Mouse (Mus musculus) hematopoietic stem cell, adult 5-6 weeks (primary cell): ENCODE results near the gene Psen2. TPM values are rescaled to one million over a fixed set of nuclear protein-coding genes. Genes with fewer than 3 reads are reported as not detected.

Experiments
- ATAC-seq, 2 experiments: fragments of 125-278 bp in 1 of 2; replicated peaks in 1 of 2; 2 replicates each; pipeline ENCODE4 v1.8.0; 2016 to 2017; ENCODE audit warnings: inconsistent platforms in 2 of 2, mild to moderate bottlenecking in 2 of 2, moderate number of reproducible peaks in 2 of 2, low read depth in 1 of 2, moderate TSS enrichment in 1 of 2; ENCODE audit not compliant: low FRiP score in 2 of 2, poor library complexity in 2 of 2, severe bottlenecking in 2 of 2, insufficient read depth in 1 of 2, low TSS enrichment in 1 of 2
- total RNA-seq: library from RNA; stranded (forward); fragments of 172-1452, 232-1000 nt; gene quantifications from 2 replicates; pipeline ENCODE4 v1.2.3, GENCODE M21; 2017

The Psen2 gene
- total RNA-seq, 1 experiment from 2014 or later = 34.0 TPM

DNA sequence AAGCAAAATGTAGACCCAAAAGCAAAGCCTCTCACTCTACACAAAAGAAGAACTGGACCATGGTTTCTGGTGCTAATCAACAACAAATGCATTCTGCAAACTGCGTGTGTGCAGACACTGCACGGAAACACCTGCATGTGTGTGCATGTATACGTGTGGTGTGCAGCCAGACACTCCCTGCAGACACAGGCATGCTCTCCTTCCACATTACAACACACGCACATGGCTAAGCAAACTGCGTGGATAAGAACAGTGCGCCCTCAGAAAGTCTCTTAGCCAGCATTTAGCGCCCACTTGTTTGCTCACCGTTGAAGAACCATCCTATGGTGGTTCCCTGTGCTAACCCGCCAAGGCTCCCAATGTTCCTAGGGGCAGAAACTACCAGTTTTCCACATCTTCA lies 69.2 kb downstream of the Psen2 start:
- ATAC-seq = no peak

DNA sequence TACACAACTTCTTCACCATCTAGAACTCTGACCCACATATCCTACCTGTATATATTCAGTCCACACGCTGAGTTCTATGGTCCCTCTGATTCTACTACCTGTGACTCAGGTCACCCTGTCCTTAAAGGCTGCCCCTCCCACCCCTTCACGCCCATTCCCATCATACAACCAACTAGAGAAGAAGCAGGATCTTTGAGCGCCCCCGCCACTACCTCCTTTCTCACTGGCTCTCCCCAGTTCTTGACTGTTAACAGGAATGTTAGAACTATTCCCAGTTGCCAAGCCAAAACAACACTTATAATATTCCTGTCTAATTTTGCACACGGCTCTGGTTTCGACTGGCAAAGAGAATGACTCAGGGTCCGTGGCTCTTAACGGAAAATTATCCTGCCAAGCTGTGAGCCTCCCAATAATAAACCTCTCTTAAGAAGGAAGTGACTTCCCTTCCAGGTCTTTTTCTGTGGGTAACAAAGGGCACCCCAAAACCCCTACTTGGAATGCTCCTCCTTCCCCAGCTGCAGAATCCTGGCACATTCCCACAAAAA lies 69.8 kb downstream of the Psen2 start:
- no peak for ATAC-seq

DNA sequence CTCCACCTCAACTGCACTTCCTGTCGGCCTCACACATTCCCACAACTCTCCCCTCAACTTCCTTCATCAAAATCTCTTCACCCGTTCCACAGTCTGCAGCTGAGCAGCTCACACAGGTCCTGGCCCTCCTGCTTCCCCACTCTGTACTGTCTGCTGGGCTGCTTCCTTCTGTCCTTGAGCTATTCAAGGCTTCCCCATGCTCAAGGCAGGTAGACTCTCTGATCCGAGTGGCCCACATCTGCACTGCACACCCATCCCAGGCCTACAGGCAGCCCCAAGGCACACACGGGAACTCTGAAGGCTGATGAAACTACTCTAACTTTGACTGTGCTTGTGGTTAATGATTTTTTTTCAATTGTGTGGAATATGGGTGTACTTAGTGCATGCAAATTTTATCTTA lies 70.4 kb downstream of the Psen2 start:
- peak in 1 of 2 experiments; percentile 17; a peak in 1 of 4 replicates for ATAC-seq

DNA sequence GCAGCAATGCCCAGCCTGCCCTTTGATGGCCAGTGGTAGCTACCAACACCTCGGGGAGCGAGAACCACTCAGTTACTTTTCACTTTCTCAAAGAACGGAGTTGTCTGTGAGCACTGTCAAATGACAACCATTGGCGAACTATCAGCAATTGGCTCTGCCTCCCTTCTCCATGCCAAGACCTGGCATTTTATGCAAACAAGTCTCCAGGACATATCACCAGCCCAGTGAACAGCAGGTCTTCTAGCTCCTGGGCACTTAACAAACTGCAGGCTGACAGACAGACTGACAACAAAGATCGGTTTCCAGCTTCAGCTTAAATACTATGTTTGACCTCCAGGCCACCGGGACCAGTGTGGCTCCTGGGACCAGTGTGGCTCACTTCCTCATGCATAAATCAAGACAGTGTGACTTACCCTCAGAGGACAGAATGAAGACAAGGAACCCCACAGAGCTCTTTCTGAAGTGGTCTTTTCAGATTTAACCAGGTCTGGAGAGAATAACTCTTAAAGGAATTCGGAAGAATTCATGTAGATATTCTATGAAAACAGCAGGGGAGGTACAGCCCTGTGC lies 71.5 kb downstream of the Psen2 start:
- ATAC-seq = no peak

DNA sequence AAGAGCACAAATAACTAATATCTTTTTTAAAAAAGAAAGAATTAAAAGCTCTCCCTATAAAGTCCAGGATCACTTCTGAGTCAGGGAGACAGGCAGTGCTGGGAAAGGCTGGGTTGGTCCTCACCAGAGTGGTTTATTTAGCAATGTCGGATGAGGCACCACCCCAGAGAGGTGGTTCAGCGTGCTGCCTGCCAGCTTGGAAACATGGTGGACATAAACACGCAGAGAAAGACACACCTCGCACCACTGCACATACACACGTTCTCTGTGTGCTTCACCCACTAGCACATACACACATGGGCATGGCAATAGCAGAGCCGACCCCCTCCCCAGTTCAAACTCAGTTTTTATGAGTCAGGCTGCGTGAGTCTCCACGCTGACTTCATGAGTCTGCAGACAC lies 72.1 kb downstream of the Psen2 start:
- ATAC-seq = no peak

DNA sequence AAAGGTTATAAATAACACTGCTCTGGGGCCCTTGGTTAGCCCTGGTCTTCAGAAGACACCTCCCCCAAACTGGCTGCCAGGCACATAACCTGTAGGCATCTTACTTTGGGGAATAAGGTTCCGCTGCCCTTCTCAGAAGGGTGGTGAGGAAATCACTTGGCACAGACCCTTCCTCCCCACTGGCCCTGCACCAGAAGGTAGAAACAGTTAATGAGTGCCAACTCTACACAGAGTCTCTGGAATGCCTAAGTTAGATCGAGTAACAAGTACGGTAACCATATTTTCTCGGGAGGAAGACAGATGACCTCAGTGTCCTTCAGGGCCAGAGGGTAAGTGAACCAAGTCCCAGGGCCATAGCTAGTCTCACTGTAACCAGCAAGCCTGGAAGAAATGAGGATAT lies 74.3 kb downstream of the Psen2 start:
- no peak for ATAC-seq

DNA sequence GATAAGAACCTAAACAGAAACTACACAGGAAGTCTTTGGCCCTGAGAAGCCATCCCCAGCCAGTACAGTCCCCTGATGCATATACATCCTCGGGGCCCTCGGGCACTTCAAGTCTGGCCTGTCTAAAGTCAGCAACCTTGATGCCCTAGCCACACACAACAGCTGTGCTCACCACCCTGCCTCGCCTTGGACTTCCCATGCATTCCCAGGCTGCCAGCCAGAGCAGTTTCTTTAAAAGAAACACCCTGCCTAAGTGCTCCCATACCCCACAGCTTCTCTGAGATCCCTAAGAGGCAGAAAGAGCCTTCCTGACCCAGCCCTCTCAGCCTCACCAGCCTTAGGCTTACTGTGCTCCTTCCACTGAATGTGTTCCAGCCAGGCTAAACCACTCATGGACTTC lies 76.9 kb downstream of the Psen2 start:
- no peak for ATAC-seq

DNA sequence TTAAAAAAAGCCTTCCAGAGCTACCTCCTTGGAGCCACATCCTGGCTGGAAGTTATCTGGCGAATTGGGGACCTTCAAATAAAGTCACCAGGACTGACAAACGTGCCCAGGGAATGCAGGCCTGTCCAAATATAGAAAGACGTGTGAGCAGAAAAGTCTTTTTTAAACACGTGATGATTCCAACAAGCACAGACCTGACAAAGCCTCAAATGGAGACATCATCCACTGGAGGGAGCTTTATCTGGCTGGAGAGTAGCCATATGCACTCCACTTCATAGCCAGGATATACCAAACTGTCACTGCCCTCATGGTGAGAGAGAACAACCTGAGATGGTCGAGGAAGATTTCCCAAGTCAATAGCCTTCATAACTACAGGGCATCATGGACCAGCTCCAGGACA lies 77.4 kb downstream of the Psen2 start:
- no peak for ATAC-seq

DNA sequence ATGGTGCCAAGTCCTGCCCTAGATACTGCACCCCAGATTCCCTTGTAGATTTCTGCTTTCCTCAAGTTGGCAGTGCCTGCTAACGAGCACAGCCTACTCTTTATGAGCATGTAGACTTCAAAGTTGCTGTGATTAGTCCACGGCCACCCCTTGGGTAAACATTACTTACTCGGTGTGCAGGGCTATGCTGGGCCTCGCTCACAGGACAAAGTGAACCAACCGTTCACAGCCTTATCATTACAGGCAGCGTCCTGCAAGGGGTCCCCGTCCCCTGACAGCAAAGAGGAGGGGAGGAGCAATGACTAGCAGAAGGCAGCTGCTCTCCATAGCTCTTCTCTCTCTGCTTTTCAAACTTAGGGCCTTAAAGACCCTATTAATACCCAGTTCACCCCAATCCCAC lies 78.5 kb downstream of the Psen2 start:
- no peak for ATAC-seq

DNA sequence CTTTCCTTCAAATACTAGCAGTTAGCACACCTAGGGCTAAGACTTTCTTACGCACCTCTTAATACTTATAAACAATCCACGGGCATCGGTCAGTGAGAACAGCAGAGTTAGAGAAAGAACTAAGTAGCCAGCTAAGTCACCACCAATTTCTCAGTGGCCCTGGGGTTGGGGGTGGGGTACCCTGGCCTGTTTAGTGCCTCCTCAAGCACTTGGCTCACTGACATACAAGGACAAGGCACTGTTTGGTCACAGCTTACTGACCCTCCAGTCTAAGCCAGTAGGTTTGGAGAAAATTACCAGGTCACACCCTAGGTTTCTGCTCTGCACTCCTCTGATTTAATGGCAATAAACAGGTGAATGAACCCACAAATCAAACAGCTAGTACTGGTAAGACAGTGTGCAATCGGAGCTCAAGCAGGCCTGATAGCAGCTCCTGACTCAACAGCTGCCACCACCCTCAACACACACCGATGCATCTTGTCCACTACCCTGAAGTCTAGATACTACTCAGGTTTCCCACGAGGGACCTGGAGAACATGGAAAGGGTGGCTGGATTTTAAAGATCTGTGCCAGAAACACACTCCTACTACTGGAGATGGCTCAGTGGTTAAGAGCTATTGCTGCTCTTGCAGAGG lies 79.6 kb downstream of the Psen2 start:
- no peak for ATAC-seq

DNA sequence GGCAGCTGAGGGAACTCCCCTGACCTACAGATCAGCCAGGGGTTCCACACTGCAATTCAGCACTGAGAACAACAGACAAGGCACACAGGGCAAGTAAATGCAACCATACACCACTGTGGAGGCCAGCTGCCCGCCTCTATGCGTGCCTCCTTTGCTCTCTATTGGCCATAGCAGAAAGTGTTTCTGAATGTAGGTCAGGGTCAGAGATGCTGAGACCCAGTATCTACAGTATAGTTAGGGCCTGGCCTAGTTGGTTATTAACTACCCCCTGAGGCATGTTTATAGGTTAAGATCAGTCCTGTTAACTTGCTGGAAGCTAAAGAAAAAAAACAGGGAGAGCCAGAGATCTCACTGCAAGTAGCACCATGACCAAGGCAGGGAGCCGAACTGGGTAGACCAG lies 80.5 kb downstream of the Psen2 start:
- ATAC-seq = no peak

DNA sequence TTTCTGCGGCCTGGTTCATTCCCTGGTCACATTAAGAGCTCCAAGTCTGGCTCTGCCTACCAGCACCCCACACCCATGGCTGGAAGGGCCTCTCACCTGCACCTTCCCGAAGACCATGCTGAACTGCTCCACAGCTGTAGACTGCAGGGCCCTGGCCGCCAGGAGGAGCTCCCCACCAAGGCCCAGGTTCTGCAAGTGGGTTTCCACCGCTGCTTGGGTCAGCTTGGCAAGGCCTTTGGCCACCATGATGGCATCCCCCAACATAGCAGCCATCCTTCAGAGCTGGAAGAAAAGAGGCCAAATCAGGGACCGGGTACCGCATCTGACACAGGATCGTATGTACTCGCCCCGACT lies 81.3 kb downstream of the Psen2 start:
- no peak for ATAC-seq

DNA sequence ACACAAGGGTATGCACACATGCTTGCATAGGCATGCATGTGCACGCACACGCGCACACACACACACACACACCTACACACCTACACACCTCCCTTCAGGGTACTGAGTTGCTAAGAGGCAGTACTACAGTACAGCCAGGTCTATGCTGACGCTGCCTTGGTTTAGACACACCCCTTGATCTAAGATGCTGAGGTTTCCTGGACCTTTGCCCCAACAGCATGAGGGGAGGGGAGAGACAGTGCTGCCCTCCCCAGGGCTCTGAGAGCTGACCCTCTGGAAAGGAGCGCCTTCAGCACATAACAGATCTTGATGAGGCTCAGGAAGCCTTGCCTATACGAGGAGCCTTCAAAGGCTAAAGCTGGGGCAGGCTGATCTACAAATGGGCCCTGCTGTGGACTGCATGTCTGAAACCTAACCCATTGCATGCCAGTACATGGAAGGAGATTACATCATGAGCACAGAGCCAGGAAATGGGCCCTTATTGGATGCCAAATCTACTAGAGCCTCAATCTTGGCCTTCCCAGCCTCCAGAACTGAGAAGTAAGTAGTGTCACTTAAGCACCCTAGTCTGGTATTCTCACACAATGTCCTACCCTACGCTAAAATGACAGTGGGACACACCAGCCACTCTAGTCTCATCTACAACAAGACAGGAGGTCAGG lies 81.8 kb downstream of the Psen2 start:
- ATAC-seq = no peak

DNA sequence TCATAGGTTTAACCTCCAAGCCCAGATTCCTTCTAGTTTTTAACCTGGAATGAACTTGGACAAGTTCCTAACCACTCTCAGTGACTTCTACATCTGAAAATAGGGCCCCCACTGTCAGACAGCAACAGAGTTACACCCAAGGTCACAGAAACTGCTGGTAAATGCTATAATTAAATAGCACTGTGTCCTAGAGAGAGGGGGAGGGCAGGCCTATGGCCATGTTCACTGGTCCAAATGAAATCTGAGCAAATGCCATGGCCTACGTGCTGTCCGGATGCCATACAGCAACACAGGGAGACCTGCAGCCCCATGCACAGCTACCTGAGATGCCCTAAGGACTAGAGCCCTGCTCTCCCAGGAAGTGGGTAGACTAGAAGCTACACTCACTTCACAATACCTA lies 83.4 kb downstream of the Psen2 start:
- no peak for ATAC-seq

DNA sequence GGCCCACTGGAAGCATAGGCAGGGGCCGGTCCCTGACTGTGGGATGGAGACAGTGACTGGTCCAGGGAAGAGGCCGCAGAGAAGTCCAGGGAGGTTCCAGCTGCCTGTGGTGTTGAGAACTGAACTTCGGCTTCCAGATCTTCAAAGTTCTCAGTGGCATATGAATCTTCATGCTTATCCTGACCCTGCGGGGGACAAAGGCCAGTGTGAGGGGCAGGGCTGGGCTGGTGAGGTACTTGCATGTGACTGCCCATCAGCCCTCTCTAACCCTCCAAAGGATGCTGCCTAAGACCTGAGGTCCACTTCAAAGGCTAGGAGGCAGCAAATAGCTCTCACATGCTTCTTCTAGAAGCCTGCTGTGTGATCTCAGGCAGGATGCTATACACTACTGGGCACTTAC lies 84.1 kb downstream of the Psen2 start:
- no peak for ATAC-seq

DNA sequence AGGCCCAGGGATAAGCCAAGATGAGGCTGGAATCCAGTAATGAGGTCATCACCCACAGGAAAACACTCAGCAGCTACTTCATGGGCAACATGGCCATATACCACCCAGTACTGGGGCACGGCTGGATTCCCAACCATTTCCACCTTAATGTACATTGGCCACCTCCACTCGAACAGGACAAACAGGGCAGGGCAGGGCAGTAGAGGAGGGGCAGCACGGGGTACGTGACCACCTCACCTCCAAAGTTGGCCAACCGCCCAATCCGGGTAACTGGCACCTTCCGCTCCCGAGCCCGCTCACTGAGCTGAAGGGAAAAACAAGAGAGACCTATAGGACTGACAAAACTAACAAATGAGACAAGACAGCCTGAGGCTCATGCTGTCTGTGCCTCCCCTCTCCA lies 84.9 kb downstream of the Psen2 start:
- no peak for ATAC-seq
